Mouse (Mus musculus): ENCODE results near the gene Gm39566.

Gene Gm39566

GRCm38 (mm10) chr11:69833554-69833953 is 18.5 kb upstream of the Gm39566 start:
- no peak for DNase-seq

GRCm38 (mm10) chr11:69828832-69829231 is 13.7 kb upstream of the Gm39566 start:
- no peak for DNase-seq

GRCm38 (mm10) chr11:69823456-69823855 is 8.4 kb upstream of the Gm39566 start:
- no peak for DNase-seq

GRCm38 (mm10) chr11:69822080-69822479 is 7.0 kb upstream of the Gm39566 start, which contains the start of gene Spem1:
Spem1 (minus strand) TSS chr11:69822180.
- DNase-seq: no peak

GRCm38 (mm10) chr11:69818871-69819270 is 3.8 kb upstream of the Gm39566 start:
- no peak for DNase-seq

GRCm38 (mm10) chr11:69818365-69818764 is 3.3 kb upstream of the Gm39566 start, which contains the start of gene Spem2:
Spem2 (minus strand) TSS chr11:69818465.
- no peak for DNase-seq

GRCm38 (mm10) chr11:69816520-69816919 is 1.4 kb upstream of the Gm39566 start:
- DNase-seq: no peak

GRCm38 (mm10) chr11:69810280-69810679 is 4.8 kb downstream of the Gm39566 start:
- DNase-seq: no peak

GRCm38 (mm10) chr11:69807641-69808040 is 7.5 kb downstream of the Gm39566 start:
- no peak for DNase-seq

GRCm38 (mm10) chr11:69806378-69806777 is 8.7 kb downstream of the Gm39566 start:
- no peak for DNase-seq

- DNase-seq: no peak
These were observed 9.9 kb downstream of the Gm39566 start, which contains the start of gene Tmem102 for GRCm38 (mm10) chr11:69804972-69805909. Tmem102 (minus strand) TSS chr11:69805624.

- no peak for DNase-seq
These were observed 10.5 kb downstream of the Gm39566 start for GRCm38 (mm10) chr11:69804652-69804940.

- peak; percentile 79 for DNase-seq
These were observed 11.1 kb downstream of the Gm39566 start for GRCm38 (mm10) chr11:69803786-69804651.

- DNase-seq: no peak
These were observed 11.8 kb downstream of the Gm39566 start for GRCm38 (mm10) chr11:69803328-69803727.

GRCm38 (mm10) chr11:69802648-69803105 is 12.4 kb downstream of the Gm39566 start:
- peak; percentile 83 for DNase-seq

- no peak for DNase-seq
These were observed 13.6 kb downstream of the Gm39566 start, which contains the start of gene Fgf11 for GRCm38 (mm10) chr11:69801379-69801977. Fgf11 (minus strand) TSS chr11:69801857.

GRCm38 (mm10) chr11:69800392-69801197 is 14.5 kb downstream of the Gm39566 start:
- no peak for DNase-seq

GRCm38 (mm10) chr11:69800138-69800391 is 15.0 kb downstream of the Gm39566 start:
- no peak for DNase-seq

- no peak for DNase-seq
These were observed 15.5 kb downstream of the Gm39566 start for GRCm38 (mm10) chr11:69799394-69800137.

- DNase-seq: no peak
These were observed 17.2 kb downstream of the Gm39566 start for GRCm38 (mm10) chr11:69797924-69798323.

GRCm38 (mm10) chr11:69795983-69796435 is 19.1 kb downstream of the Gm39566 start:
- DNase-seq: no peak
